Mouse (Mus musculus) activated CD4-positive, CD25-positive, alpha-beta regulatory T cell (primary cell): Measurements from ENCODE around the gene Ckap2l. TPM values are rescaled to one million over a fixed set of nuclear protein-coding genes. Genes with fewer than 3 reads are reported as not detected.

Experiments used
- polyA plus RNA-seq, 2 experiments: library from polyadenylated mRNA; unstranded; fragments of 100-300 nt; shearing (Covaris generic); gene quantifications; one replicate each; pipeline ENCODE4 v1.2.1; 2017

Ckap2l gene
- polyA plus RNA-seq: 1 to 10 TPM; 9.4 TPM

GRCm38 (mm10) chr2:129296671-129297588, at the start of gene Ckap2l:
Gene Ckap2l (minus strand): TSS chr2:129297212.

GRCm38 (mm10) chr2:129309836-129310235, 12.8 kb upstream of the Ckap2l start, which contains the start of gene Il1a:
Gene Il1a (minus strand): TSS chr2:129309972.

Other genes with a start within 250 kb of the Ckap2l start
- gene Vinac1, start 249.0 kb downstream of the Ckap2l start, polyA plus RNA-seq: under 1 TPM in 1 of 2 experiments, not detected in 1; 0.41 TPM
- gene Ttl, start 231.3 kb downstream of the Ckap2l start, polyA plus RNA-seq: 1 to 10 TPM; 2.4 TPM
- gene Polr1b, start 196.2 kb downstream of the Ckap2l start, polyA plus RNA-seq: 10 to 100 TPM; 19.9 to 21.4 TPM
- gene Chchd5, start 167.5 kb downstream of the Ckap2l start, polyA plus RNA-seq: 10 to 100 TPM; 17.5 to 22.3 TPM
- gene Slc20a1, start 98.4 kb downstream of the Ckap2l start, polyA plus RNA-seq: 10 to 100 TPM; 52.8 to 55.2 TPM
- gene Il1a, start 12.8 kb upstream of the Ckap2l start, polyA plus RNA-seq: 1 to 10 TPM in 1 of 2 experiments, not detected in 1; 2.4 TPM
- gene Il1b, start 73.9 kb upstream of the Ckap2l start, polyA plus RNA-seq: under 1 TPM in 1 of 2 experiments, not detected in 1; 0.21 TPM
- under 1 TPM in 1 of 2 experiments, not detected in 1; 0.21 TPM for gene F830045P16Rik, start 239.4 kb upstream of the Ckap2l start, polyA plus RNA-seq